Mouse (Mus musculus): Measurements from ENCODE around the gene Dner. TPM values are rescaled to one million over a fixed set of nuclear protein-coding genes. Genes with fewer than 3 reads are reported as not detected.

Dner gene
- polyA plus RNA-seq, 1 experiment = 0.08 TPM

- Histone ChIP-seq H3K36me3 (ENCODE audit: control insufficient read depth, insufficient read depth, low read length) (no peaks in the 10 kb centered on the region), H3K4me3 (ENCODE audit: extremely low read depth, insufficient read depth, insufficient read length) (no peak overlapping the region), H3K27ac (ENCODE audit: insufficient read depth, low read length) (no peak overlapping the region), H3K27me3 (ENCODE audit: control insufficient read depth, insufficient read depth, low read length) (no peaks in the 10 kb centered on the region), H3K4me1 (ENCODE audit: control insufficient read depth, insufficient read depth, insufficient read length) (no peaks in the 10 kb centered on the region)
- WGBS = 92% methylated on average over 4 of the region's 4 CpGs
- TF ChIP-seq POLR2A (IDR thresholded peaks at IDR 0.05; ENCODE audit: low read depth, low read length) = no peak
- no peak for TF ChIP-seq CTCF (IDR thresholded peaks at IDR 0.05; ENCODE audit: extremely low read depth, insufficient read depth, insufficient read length, insufficient replicate concordance)
- no peak for DNase-seq (ENCODE audit: low read depth in 1 of 2, low spot score in 2 of 2)
Observed at GRCm38 (mm10) chr1:84518347-84518746, 177.7 kb downstream of the Dner start.

GRCm38 (mm10) chr1:84513201-84513600 is 182.8 kb downstream of the Dner start:
- Histone ChIP-seq H3K36me3 (ENCODE audit: control insufficient read depth, insufficient read depth, low read length) (no peaks in the 10 kb centered on the region), H3K4me1 (ENCODE audit: control insufficient read depth, insufficient read depth, insufficient read length) (no peaks in the 10 kb centered on the region), H3K27ac (ENCODE audit: insufficient read depth, low read length) (no peak overlapping the region), H3K27me3 (ENCODE audit: control insufficient read depth, insufficient read depth, low read length) (no peaks in the 10 kb centered on the region), H3K4me3 (ENCODE audit: extremely low read depth, insufficient read depth, insufficient read length) (no peak overlapping the region)
- TF ChIP-seq POLR2A (IDR thresholded peaks at IDR 0.05; ENCODE audit: low read depth, low read length) (no peak), CTCF (IDR thresholded peaks at IDR 0.05; ENCODE audit: extremely low read depth, insufficient read depth, insufficient read length, insufficient replicate concordance) (no peak)
- WGBS = 55% methylated on average over 3 of the region's 3 CpGs
- DNase-seq (ENCODE audit: low read depth in 1 of 2, low spot score in 2 of 2) = no peak

GRCm38 (mm10) chr1:84508510-84508909 is 187.5 kb downstream of the Dner start:
- Histone ChIP-seq H3K36me3 (ENCODE audit: control insufficient read depth, insufficient read depth, low read length) (no peaks in the 10 kb centered on the region), H3K4me3 (ENCODE audit: extremely low read depth, insufficient read depth, insufficient read length) (no peak overlapping the region), H3K27ac (ENCODE audit: insufficient read depth, low read length) (no peak overlapping the region), H3K4me1 (ENCODE audit: control insufficient read depth, insufficient read depth, insufficient read length) (no peaks in the 10 kb centered on the region), H3K27me3 (ENCODE audit: control insufficient read depth, insufficient read depth, low read length) (no peaks in the 10 kb centered on the region)
- DNase-seq (ENCODE audit: low read depth in 1 of 2, low spot score in 2 of 2) = no peak
- TF ChIP-seq POLR2A (IDR thresholded peaks at IDR 0.05; ENCODE audit: low read depth, low read length) (no peak), CTCF (IDR thresholded peaks at IDR 0.05; ENCODE audit: extremely low read depth, insufficient read depth, insufficient read length, insufficient replicate concordance) (no peak)
- 80% methylated on average over 1 of the region's 1 CpGs for WGBS

GRCm38 (mm10) chr1:84507568-84507967 is 188.5 kb downstream of the Dner start:
- Histone ChIP-seq H3K27ac (ENCODE audit: insufficient read depth, low read length) (no peak overlapping the region), H3K4me1 (ENCODE audit: control insufficient read depth, insufficient read depth, insufficient read length) (no peaks in the 10 kb centered on the region), H3K36me3 (ENCODE audit: control insufficient read depth, insufficient read depth, low read length) (no peaks in the 10 kb centered on the region), H3K4me3 (ENCODE audit: extremely low read depth, insufficient read depth, insufficient read length) (no peak overlapping the region), H3K27me3 (ENCODE audit: control insufficient read depth, insufficient read depth, low read length) (no peaks in the 10 kb centered on the region)
- no peak for DNase-seq (ENCODE audit: low read depth in 1 of 2, low spot score in 2 of 2)
- TF ChIP-seq CTCF (IDR thresholded peaks at IDR 0.05; ENCODE audit: extremely low read depth, insufficient read depth, insufficient read length, insufficient replicate concordance) = no peak
- TF ChIP-seq POLR2A (IDR thresholded peaks at IDR 0.05; ENCODE audit: low read depth, low read length) = no peak

GRCm38 (mm10) chr1:84506984-84507546 is 189.0 kb downstream of the Dner start:
- TF ChIP-seq CTCF (IDR thresholded peaks at IDR 0.05; ENCODE audit: extremely low read depth, insufficient read depth, insufficient read length, insufficient replicate concordance) (no peak), POLR2A (IDR thresholded peaks at IDR 0.05; ENCODE audit: low read depth, low read length) (no peak)
- Histone ChIP-seq H3K4me1 (ENCODE audit: control insufficient read depth, insufficient read depth, insufficient read length) (no peaks in the 10 kb centered on the region), H3K4me3 (ENCODE audit: extremely low read depth, insufficient read depth, insufficient read length) (no peak overlapping the region), H3K27ac (ENCODE audit: insufficient read depth, low read length) (no peak overlapping the region), H3K36me3 (ENCODE audit: control insufficient read depth, insufficient read depth, low read length) (no peaks in the 10 kb centered on the region), H3K27me3 (ENCODE audit: control insufficient read depth, insufficient read depth, low read length) (no peaks in the 10 kb centered on the region)
- DNase-seq (ENCODE audit: low read depth in 1 of 2, low spot score in 2 of 2) = no peak
- 55% methylated on average over 6 of the region's 6 CpGs for WGBS

GRCm38 (mm10) chr1:84500673-84501072 is 195.3 kb downstream of the Dner start:
- Histone ChIP-seq H3K36me3 (ENCODE audit: control insufficient read depth, insufficient read depth, low read length) (no peaks in the 10 kb centered on the region), H3K27me3 (ENCODE audit: control insufficient read depth, insufficient read depth, low read length) (no peaks in the 10 kb centered on the region), H3K4me3 (ENCODE audit: extremely low read depth, insufficient read depth, insufficient read length) (no peak overlapping the region), H3K27ac (ENCODE audit: insufficient read depth, low read length) (no peak overlapping the region), H3K4me1 (ENCODE audit: control insufficient read depth, insufficient read depth, insufficient read length) (no peaks in the 10 kb centered on the region)
- 92% methylated on average over 3 of the region's 3 CpGs for WGBS
- no peak for TF ChIP-seq CTCF (IDR thresholded peaks at IDR 0.05; ENCODE audit: extremely low read depth, insufficient read depth, insufficient read length, insufficient replicate concordance)
- no peak for TF ChIP-seq POLR2A (IDR thresholded peaks at IDR 0.05; ENCODE audit: low read depth, low read length)
- DNase-seq (ENCODE audit: low read depth in 1 of 2, low spot score in 2 of 2) = no peak

GRCm38 (mm10) chr1:84491732-84492131 is 204.3 kb downstream of the Dner start:
- 89% methylated on average over 6 of the region's 6 CpGs for WGBS
- TF ChIP-seq CTCF (IDR thresholded peaks at IDR 0.05; ENCODE audit: extremely low read depth, insufficient read depth, insufficient read length, insufficient replicate concordance) = no peak
- no peak for TF ChIP-seq POLR2A (IDR thresholded peaks at IDR 0.05; ENCODE audit: low read depth, low read length)

More at GRCm38 (mm10) chr1:84491732-84492131, 204.3 kb downstream of the Dner start:
- no peaks in the 10 kb centered on the region; the same call in 1 of the 2 replicates for H3K27me3 ChIP-seq (ENCODE audit: control insufficient read depth, insufficient read depth, low read length)
- H3K4me3 ChIP-seq (ENCODE audit: extremely low read depth, insufficient read depth, insufficient read length) = no peak overlapping the region
- no peak overlapping the region for H3K27ac ChIP-seq (ENCODE audit: insufficient read depth, low read length)
- H3K36me3 ChIP-seq (ENCODE audit: control insufficient read depth, insufficient read depth, low read length) = no peaks in the 10 kb centered on the region
- no peaks in the 10 kb centered on the region for H3K4me1 ChIP-seq (ENCODE audit: control insufficient read depth, insufficient read depth, insufficient read length)
- DNase-seq (ENCODE audit: low read depth in 1 of 2, low spot score in 2 of 2) = no peak

Measured in spleen, adult 2 months (tissue).